Mouse (Mus musculus) bone marrow macrophage, adult 2 months (primary cell): Measurements from ENCODE around the gene Pik3r1.

Experiments
- CTCF ChIP-seq: IDR thresholded peaks from 2 replicates; pipeline ENCODE4 v1.5.1; 2012; ENCODE audit warnings: low read depth, mild to moderate bottlenecking, low read length, moderate library complexity
- POLR2A ChIP-seq: IDR thresholded peaks from 2 replicates; pipeline ENCODE4 v1.6.1; 2012; ENCODE audit warnings: mild to moderate bottlenecking, low read depth, low read length, borderline replicate concordance

DNA sequence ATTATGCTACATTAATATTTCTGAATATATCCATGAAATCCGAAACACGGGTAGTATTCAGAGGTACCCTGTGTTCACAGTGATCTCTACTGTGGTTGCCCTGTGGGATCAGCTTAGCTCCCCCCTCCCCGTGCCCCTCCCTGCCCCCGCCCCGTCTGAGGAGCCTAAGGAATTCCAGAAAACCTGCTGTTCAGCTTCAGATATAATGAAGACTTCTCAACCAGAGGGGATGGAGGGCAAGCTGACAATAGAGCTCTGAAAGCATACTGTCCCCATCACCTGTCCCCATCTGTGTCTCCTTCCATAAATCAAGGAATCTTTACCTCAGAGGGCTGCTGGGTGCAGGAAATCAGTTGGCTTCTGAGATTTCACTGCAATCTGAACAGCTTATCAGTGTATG lies 70.6 kb downstream of the Pik3r1 start:
- TF ChIP-seq POLR2A, result no peak
- TF ChIP-seq CTCF, result no peak
